Mouse (Mus musculus) CH12.LX (cell line): ENCODE results near the gene Gm47996. TPM values are rescaled to one million over a fixed set of nuclear protein-coding genes. Genes with fewer than 3 reads are reported as not detected.

Experiments used
- DNase-seq: peaks from one replicate; pipeline ENCODE4 v3.0.0-alpha.2; 2013; ENCODE audit errors: extremely low read depth
- H3K27ac ChIP-seq: 2 replicates; pipeline ENCODE4 v1.5.1; 2012; ENCODE audit warnings: low read depth, mild to moderate bottlenecking, control low read depth, moderate library complexity; ENCODE audit not compliant: insufficient read depth
- H3K27me3 ChIP-seq: replicated peaks from 2 replicates; pipeline ENCODE3; 2012; ENCODE audit warnings: inconsistent platforms
- H3K36me3 ChIP-seq, 2 experiments: replicated peaks in 1 of 2; 2 replicates each; pipeline versions ENCODE3 to v1.6.1; 2012; ENCODE audit warnings: inconsistent platforms in 1 of 2, low read length in 1 of 2, mild to moderate bottlenecking in 1 of 2, mixed read lengths in 1 of 2, moderate library complexity in 1 of 2; ENCODE audit not compliant: control insufficient read depth in 1 of 2, insufficient read depth in 1 of 2
- H3K4me1 ChIP-seq, 2 experiments: 2 replicates each; pipeline ENCODE4 v1.6.1; 2012; ENCODE audit warnings: inconsistent platforms in 1 of 2, moderate library complexity in 1 of 2; ENCODE audit not compliant: insufficient read depth in 2 of 2, control insufficient read depth in 1 of 2
- H3K4me2 ChIP-seq: 2 replicates; pipeline ENCODE4 v1.6.1; 2012; ENCODE audit warnings: low read depth, mild to moderate bottlenecking, control low read depth; ENCODE audit not compliant: poor library complexity, insufficient read depth, severe bottlenecking
- H3K4me3 ChIP-seq, 3 experiments: fragments of 150-350 bp in 1 of 3; sonication (generic) in 1 of 3; replicated peaks in 1 of 3; 2 replicates each; pipeline versions ENCODE3 to v1.5.1; 2011 to 2012; ENCODE audit warnings: low read depth in 2 of 3, low read length in 2 of 3, mild to moderate bottlenecking in 2 of 3, moderate library complexity in 2 of 3, control low read depth in 1 of 3, improper control_type of control experiment in 1 of 3, inconsistent platforms in 1 of 3, mixed read lengths in 1 of 3; ENCODE audit not compliant: poor library complexity in 1 of 3
- H3K79me2 ChIP-seq: replicated peaks from 2 replicates; pipeline ENCODE4 v1.6.1; 2012; ENCODE audit warnings: mild to moderate bottlenecking, moderate library complexity; ENCODE audit not compliant: control insufficient read depth, poor library complexity, insufficient read depth, severe bottlenecking; ENCODE audit errors: extremely low read depth
- H3K9ac ChIP-seq: 2 replicates; pipeline ENCODE4 v1.6.1; 2012; ENCODE audit warnings: low read depth, mild to moderate bottlenecking, control low read depth, moderate library complexity; ENCODE audit not compliant: insufficient read depth
- H3K9me3 ChIP-seq: replicated peaks from 2 replicates; pipeline ENCODE3; 2012; ENCODE audit warnings: low read length, inconsistent platforms, mixed read lengths
- BHLHE40 ChIP-seq: IDR thresholded peaks from 2 replicates; pipeline ENCODE4 v1.6.1; 2011; ENCODE audit warnings: mild to moderate bottlenecking, low read depth, low read length, improper control_type of control experiment
- CHD2 ChIP-seq: IDR thresholded peaks from 2 replicates; pipeline ENCODE4 v1.6.1; 2011; ENCODE audit warnings: low read length, improper control_type of control experiment
- E2F4 ChIP-seq: IDR thresholded peaks from 2 replicates; pipeline ENCODE4 v1.6.1; 2011; ENCODE audit warnings: low read depth, low read length, improper control_type of control experiment; ENCODE audit not compliant: insufficient replicate concordance
- ELF1 ChIP-seq: IDR thresholded peaks from 2 replicates; pipeline ENCODE4 v1.6.1; 2014; ENCODE audit warnings: low read depth, mild to moderate bottlenecking, inconsistent platforms, low read length, improper control_type of control experiment
- EP300 ChIP-seq: IDR thresholded peaks from 2 replicates; pipeline ENCODE4 v1.6.1; 2011; ENCODE audit warnings: low read length, improper control_type of control experiment
- ETS1 ChIP-seq: conservative IDR thresholded peaks from 2 replicates; pipeline ENCODE4 v1.6.1; 2012; ENCODE audit warnings: low read depth, mild to moderate bottlenecking, inconsistent platforms, low read length, improper control_type of control experiment, moderate library complexity
- GABPA ChIP-seq: IDR thresholded peaks from 2 replicates; pipeline ENCODE4 v1.6.1; 2012; ENCODE audit warnings: low read depth, low read length, improper control_type of control experiment, inconsistent platforms; ENCODE audit not compliant: insufficient replicate concordance
- HCFC1 ChIP-seq: IDR thresholded peaks from 2 replicates; pipeline ENCODE4 v1.6.1; 2012; ENCODE audit warnings: low read depth, mild to moderate bottlenecking, inconsistent platforms, low read length, improper control_type of control experiment
- IRF4 ChIP-seq: IDR thresholded peaks from 2 replicates; pipeline ENCODE4 v1.6.1; 2014; ENCODE audit warnings: low read depth, mild to moderate bottlenecking, inconsistent platforms, low read length, improper control_type of control experiment
- JUN ChIP-seq: IDR thresholded peaks from 2 replicates; pipeline ENCODE4 v1.6.1; 2011; ENCODE audit warnings: low read depth, mild to moderate bottlenecking, low read length, improper control_type of control experiment, moderate library complexity; ENCODE audit not compliant: insufficient read depth
- KAT2A ChIP-seq: IDR thresholded peaks from 2 replicates; pipeline ENCODE4 v1.6.1; 2012; ENCODE audit warnings: low read length, improper control_type of control experiment, inconsistent platforms; ENCODE audit not compliant: insufficient replicate concordance
- MAFK ChIP-seq: IDR thresholded peaks from 2 replicates; pipeline ENCODE4 v1.6.1; 2011; ENCODE audit warnings: low read length, improper control_type of control experiment; ENCODE audit not compliant: insufficient replicate concordance
- MEF2A ChIP-seq: IDR thresholded peaks from 2 replicates; pipeline ENCODE4 v1.6.1; 2014; ENCODE audit warnings: low read depth, mild to moderate bottlenecking, inconsistent platforms, low read length, improper control_type of control experiment, borderline replicate concordance
- MXI1 ChIP-seq: IDR thresholded peaks from 2 replicates; pipeline ENCODE4 v1.6.1; 2011; ENCODE audit warnings: mild to moderate bottlenecking, low read depth, low read length, improper control_type of control experiment
- MYC ChIP-seq: IDR thresholded peaks from 2 replicates; pipeline ENCODE4 v1.6.1; 2011; ENCODE audit warnings: low read depth, mild to moderate bottlenecking, improper control_type of control experiment, low read length
- NELFE ChIP-seq: IDR thresholded peaks from 2 replicates; pipeline ENCODE4 v1.6.1; 2011; ENCODE audit warnings: low read depth, low read length, improper control_type of control experiment
- NRF1 ChIP-seq: IDR thresholded peaks from 2 replicates; pipeline ENCODE4 v1.6.1; 2014; ENCODE audit warnings: low read depth, mild to moderate bottlenecking, inconsistent platforms, low read length, improper control_type of control experiment, moderate library complexity
- PAX5 ChIP-seq: IDR thresholded peaks from 2 replicates; pipeline ENCODE4 v1.6.1; 2012; ENCODE audit warnings: low read length, inconsistent platforms, mixed read lengths
- POLR2A ChIP-seq: IDR thresholded peaks from 2 replicates; pipeline ENCODE4 v1.6.1; 2011; ENCODE audit warnings: low read depth, mild to moderate bottlenecking, improper control_type of control experiment, low read length
- RAD21 ChIP-seq: IDR thresholded peaks from 2 replicates; pipeline ENCODE4 v1.6.1; 2011; ENCODE audit warnings: low read depth, mild to moderate bottlenecking, low read length, improper control_type of control experiment, moderate library complexity
- SIN3A ChIP-seq: IDR thresholded peaks from 2 replicates; pipeline ENCODE4 v1.6.1; 2012; ENCODE audit warnings: low read length, improper control_type of control experiment, inconsistent platforms
- SMC3 ChIP-seq: IDR thresholded peaks from 2 replicates; pipeline ENCODE4 v1.6.1; 2011; ENCODE audit warnings: low read depth, low read length, improper control_type of control experiment
- TCF12 ChIP-seq: IDR thresholded peaks from 2 replicates; pipeline ENCODE4 v1.6.1; 2014; ENCODE audit warnings: low read depth, mild to moderate bottlenecking, inconsistent platforms, low read length, improper control_type of control experiment
- ZC3H11A ChIP-seq: IDR thresholded peaks from 2 replicates; pipeline ENCODE4 v1.6.1; 2012; ENCODE audit warnings: low read depth, mild to moderate bottlenecking, inconsistent platforms, low read length, improper control_type of control experiment
- ZNF384 ChIP-seq: IDR thresholded peaks from 2 replicates; pipeline ENCODE4 v1.6.1; 2012; ENCODE audit warnings: low read depth, low read length, improper control_type of control experiment, inconsistent platforms
- dilution Hi-C: fragments of 300-500 bp; cut with MboI; formaldehyde crosslinking; loops from 2 replicates; pipeline ENCODE4 v1.14.3; 2020; ENCODE audit warnings: low sequenced_read_pairs; ENCODE audit not compliant: extremely low pct_unique_long_range_greater_than_20kb, extremely low pct_ligation_motif_present
- in situ Hi-C: fragments of 300-500 bp; cut with MboI; formaldehyde crosslinking; loops from 3 replicates; pipeline ENCODE4 v1.14.3; 2019; ENCODE audit warnings: low sequenced_read_pairs, low pct_ligation_motif_present, low pct_unique_long_range_greater_than_20kb, mixed read lengths
- polyA plus RNA-seq: library from polyadenylated mRNA; unstranded; fragments of >175 nt; gene quantifications from 2 replicates; pipeline ENCODE4 v1.2.1, GENCODE M21; 2012; ENCODE audit warnings: low read depth; ENCODE audit not compliant: insufficient read length
- total RNA-seq, 2 experiments: library from RNA; depleted of rRNA; stranded (reverse); fragments of 300-350 nt in 1 of 2; fragments of >200 nt in 1 of 2; gene quantifications; 2 replicates each; pipeline ENCODE4 v1.2.3; 2012 to 2014

Gm47996 gene
- total and polyA plus RNA-seq, 3 experiments: not detected

DNA sequence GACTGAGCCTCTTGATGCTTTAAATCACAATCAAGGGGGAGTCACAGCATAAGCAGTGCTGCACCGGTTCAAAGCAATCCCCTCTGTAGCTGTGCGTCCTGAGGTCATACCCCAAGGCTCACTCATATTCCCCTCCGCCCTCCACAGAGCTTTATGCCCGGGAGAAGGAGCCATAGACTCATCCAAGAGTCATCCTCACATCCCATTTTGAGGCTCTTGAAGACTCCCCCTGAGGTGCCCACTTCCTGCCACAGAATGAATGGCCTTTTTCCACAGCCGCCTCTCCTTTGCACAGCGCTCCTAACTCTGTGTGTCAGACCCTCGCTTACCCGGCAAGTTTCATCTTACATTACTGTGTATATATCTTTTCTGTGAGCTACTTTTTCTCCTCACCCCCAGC is 17.6 kb downstream of the Gm47996 start:
- no peak overlapping the region for H3K27ac ChIP-seq
- H3K9ac ChIP-seq: no peak overlapping the region
- no peaks in the 10 kb centered on the region for H3K27me3 ChIP-seq
- peaks cover 0 to 16% of the 10 kb centered on the region in 2 experiments; a peak in 2 of 4 replicates for H3K4me1 ChIP-seq
- H3K36me3 ChIP-seq: no peaks in the 10 kb centered on the region
- H3K9me3 ChIP-seq: no peaks in the 10 kb centered on the region
- dilution Hi-C loops: no loop called here
- no peaks in the 10 kb centered on the region for H3K79me2 ChIP-seq
- TF ChIP-seq NELFE (no peak), HCFC1 (no peak), ELF1 (no peak), NRF1 (no peak), SIN3A (no peak), MEF2A (no peak), GABPA (no peak), ZNF384 (no peak), CHD2 (no peak), ZC3H11A (no peak), KAT2A (no peak), MYC (no peak), E2F4 (no peak), JUN (no peak), MXI1 (no peak), RAD21 (no peak), PAX5 (no peak)
- H3K4me3 ChIP-seq: no peak overlapping the region
- H3K4me2 ChIP-seq: no peak overlapping the region
- no peak for DNase-seq
- in situ Hi-C loops: no loop called here

DNA sequence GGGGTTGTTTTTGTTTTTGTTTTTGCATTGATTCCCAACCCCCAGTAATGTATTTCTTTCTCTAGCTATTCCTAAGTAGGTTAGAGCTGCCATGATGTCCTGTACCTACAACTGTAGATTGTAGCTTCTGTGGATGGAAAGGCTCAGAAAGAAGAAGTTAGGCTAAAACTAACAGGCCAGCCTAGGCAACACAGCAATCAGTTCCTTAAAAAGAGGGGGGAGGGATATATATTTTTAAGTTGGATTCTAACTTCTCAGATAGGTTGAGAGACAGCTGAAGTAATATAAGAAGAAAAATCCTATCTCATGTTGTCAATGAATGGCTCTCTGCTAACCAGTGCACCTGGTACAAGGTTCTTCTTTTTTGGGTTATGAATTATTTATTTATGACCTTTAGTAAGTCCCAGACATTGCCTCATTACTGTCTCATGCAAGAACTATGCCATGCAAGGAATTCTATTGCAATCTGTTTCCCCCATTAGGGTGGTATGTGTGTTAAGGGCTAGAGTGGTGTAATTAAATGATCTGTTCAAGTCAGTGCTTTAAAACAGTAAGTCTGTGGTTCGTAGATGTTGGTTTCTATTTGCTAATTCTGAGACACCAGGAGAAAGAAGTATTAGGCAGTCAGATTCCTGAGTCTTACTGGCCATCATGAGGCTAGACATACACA is 18.5 kb downstream of the Gm47996 start:
- Histone ChIP-seq H3K36me3 (no peaks in the 10 kb centered on the region), H3K27ac (no peak overlapping the region), H3K4me1 (peaks cover 0 to 12% of the 10 kb centered on the region in 2 experiments; a peak in 2 of 4 replicates), H3K27me3 (no peaks in the 10 kb centered on the region), H3K4me3 (no peak overlapping the region), H3K79me2 (no peaks in the 10 kb centered on the region), H3K9me3 (no peaks in the 10 kb centered on the region), H3K9ac (no peak overlapping the region), H3K4me2 (no peak overlapping the region)
- no peak for DNase-seq
- TF ChIP-seq E2F4 (no peak), EP300 (no peak), NRF1 (no peak), ELF1 (no peak), POLR2A (no peak), MYC (no peak), TCF12 (no peak), RAD21 (no peak), SIN3A (no peak), MAFK (no peak), ZNF384 (no peak), PAX5 (no peak), ZC3H11A (no peak), IRF4 (no peak), ETS1 (no peak), NELFE (no peak), BHLHE40 (no peak), SMC3 (no peak)
- in situ Hi-C loops (no loop called here), dilution Hi-C loops (no loop called here)
